Mouse (Mus musculus): ENCODE measurements around the gene Dscaml1.
"Not testable (repeated sequence)": the region's sequence is repeated elsewhere in the genome, so short reads cannot be mapped to it uniquely, and the experiment has no call there.

Gene Dscaml1

DNA sequence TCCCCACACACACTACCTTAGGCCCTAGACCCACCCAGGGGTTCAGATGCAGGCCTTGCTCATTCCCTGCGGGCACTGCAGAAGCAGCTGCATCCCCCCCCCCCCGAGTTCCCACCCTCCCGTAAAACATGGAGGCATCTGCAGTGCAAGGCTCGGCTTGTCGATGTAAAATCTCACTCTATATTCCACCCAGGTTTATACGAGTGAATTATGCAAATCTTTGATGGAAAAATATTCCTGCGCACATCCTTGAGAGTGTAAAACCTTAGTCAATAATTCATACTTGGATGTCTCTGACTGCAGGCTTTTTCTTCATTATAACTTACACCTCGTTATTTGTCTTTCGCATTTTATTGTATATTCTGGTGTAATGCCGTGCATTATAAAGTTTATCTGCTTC, 272.7 kb downstream of the Dscaml1 start:
- DNase-seq: no peak

DNA sequence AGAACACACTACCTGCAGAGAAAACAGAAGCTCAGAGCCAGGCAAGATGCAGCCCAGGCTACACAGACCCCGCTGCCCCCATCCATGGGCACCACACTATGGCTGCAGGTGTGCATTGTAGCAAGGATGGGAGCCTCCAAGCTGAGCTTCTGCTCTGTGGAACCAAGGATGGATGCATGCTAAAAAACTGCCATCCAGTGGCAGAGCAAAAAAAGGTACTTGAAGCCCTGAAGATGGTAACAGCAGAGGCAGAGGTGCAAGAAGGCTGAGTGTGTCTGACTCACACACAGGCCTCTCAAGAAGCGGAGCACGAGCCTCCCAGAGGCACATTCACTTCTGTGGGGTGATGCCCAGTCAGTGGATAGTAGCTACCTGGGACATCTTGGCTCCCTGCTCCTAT, 276.8 kb downstream of the Dscaml1 start:
- DNase-seq: no peak

DNA sequence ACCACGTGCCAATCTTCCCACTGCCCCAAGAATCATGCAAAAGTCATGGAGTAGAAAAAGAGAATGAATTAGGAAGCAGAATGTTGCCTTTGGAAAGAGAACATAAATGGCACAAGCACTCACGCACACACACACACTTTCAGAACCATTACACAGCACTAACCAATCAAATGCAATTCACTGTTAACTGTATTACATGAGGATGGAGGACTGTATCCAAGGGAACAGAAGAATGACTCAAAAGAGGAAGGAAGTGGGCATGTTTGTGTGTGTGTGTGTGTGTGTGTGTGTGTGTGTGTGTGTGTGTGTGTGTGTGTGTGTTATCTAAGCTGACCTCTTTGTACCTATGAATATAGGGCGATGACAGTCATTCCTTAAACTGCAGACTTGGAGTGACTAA, 278.0 kb downstream of the Dscaml1 start:
- no peak for DNase-seq

DNA sequence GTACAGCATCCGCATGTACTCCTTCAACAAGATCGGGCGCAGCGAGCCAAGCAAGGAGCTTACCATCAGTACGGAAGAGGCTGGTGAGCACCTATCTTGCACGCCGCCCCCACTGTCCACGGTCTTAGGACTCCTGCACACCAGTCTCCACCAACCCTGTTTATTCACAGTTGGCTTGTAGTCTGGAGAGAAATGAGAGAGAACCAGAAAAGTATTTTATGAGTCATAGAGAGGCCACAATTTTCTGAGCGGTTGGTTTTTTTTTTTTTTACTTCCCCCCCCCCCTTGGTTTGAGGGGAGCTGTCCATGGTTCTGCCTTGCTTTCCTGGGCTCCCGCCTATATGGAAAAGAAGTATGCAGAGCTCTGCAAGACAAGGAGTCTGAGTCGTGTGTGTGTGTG, 283.9 kb downstream of the Dscaml1 start:
- no peak for DNase-seq

DNA sequence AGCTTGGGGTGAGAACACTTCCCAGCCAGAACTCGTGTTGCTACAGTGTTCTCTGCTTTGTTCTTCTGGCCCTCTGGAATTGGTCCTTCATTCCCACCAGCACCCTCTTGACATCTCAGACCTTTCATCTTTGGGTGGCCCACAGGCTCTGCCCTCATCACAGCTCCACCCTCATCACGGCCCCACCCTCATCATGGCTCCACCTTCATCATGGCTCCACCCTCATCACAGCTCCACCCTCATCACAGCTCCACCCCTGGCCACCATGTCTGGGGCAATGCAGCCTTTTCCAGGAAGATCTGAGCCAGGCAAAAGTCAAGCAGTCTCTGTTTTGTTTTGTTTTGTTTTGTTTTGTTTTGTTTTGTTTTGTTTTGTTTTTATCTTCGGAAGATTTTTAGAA, 289.0 kb downstream of the Dscaml1 start:
- DNase-seq: no peak

DNA sequence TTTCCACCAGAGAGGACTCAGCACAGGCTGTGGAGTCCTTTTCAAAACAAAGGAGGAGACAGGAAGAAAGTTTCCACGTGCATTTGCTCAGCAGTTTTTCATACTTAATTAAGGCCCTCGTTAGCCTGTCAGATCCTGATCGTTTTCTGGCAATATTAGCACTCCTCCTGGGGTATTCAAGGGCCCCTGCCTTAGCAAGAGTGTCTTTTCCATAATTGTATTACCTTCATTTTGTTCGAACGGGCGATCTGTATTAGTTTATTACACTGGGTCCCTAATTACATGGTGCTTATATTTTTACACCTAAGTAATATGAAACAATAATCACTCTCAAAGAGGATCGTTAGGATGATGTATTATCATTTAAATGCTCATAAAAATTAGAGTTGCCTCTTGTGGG, 293.6 kb downstream of the Dscaml1 start:
- DNase-seq: no peak

DNA sequence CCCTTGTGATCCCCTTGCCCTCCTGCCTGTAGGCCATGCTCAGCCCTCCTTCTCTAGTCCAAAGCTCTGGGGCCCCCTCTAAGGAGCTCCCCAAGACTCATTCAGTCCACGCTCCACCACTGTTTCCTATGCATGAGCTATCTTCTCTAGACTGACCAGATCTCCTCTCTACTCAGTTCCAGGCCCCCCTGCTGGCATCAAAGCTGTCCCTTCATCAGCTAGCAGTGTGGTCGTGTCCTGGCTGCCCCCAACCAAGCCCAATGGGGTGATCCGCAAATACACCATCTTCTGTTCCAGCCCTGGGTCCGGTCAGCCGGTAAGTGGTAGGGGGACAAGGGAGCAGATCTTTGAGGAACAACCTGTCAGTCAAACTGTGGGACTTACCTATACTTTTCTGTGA, 305.4 kb downstream of the Dscaml1 start:
- DNase-seq: peak; percentile 49 to 55

DNA sequence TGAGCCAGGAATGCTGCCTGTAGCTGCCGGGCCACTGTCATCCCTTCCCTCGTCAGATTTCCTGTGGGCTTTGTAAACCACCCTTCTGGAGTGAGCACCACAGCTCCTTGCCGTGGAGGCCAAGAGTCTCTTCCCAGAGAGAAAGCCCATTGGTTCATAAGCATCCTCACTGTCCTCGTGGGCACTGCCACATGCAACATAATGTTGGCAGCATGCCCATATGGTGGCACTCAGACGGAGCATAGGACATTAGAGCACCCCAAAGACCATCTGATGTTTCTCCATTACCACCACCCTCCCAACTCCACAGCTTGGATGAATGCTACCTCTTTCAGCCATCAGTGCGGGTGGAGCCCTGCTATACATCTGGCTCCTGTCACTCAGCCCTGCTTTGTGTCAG, 306.8 kb downstream of the Dscaml1 start:
- peak; percentile 25 to 28 for DNase-seq

DNA sequence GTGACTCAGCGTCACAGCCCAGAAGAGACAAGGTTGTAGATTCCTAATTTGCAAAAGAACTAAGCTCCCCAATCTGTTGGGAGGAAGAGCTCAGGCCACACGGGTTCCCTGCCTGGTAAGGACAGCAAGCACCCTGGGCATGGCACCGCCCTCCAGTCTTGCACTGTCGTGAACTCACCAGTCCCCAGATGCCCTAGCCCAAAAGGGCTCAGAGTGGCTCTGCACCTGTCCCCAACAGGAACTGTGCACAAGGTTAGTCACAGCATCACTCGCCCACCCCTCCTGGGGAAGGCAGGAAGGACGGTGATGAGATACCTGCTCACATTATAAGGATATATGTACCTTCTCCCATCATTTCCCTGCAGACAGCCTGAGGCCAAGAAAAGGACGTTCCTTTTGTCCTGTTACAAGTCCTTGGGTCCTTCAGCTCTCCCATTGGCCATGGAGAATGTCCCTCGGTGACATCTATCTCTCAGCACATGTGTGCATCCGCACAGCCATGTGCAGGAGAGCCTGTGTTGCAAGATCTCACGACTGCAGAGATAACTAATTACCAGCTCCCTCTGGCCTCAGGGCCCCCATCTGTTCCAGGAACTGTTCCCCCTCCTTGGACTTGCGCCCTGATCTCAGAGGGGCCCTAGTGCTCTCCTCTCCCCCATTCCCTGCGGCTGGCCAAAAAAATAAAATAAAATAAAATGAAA, 312.7 kb downstream of the Dscaml1 start:
- peak in 1 of 2 experiments; percentile 31 for DNase-seq

DNA sequence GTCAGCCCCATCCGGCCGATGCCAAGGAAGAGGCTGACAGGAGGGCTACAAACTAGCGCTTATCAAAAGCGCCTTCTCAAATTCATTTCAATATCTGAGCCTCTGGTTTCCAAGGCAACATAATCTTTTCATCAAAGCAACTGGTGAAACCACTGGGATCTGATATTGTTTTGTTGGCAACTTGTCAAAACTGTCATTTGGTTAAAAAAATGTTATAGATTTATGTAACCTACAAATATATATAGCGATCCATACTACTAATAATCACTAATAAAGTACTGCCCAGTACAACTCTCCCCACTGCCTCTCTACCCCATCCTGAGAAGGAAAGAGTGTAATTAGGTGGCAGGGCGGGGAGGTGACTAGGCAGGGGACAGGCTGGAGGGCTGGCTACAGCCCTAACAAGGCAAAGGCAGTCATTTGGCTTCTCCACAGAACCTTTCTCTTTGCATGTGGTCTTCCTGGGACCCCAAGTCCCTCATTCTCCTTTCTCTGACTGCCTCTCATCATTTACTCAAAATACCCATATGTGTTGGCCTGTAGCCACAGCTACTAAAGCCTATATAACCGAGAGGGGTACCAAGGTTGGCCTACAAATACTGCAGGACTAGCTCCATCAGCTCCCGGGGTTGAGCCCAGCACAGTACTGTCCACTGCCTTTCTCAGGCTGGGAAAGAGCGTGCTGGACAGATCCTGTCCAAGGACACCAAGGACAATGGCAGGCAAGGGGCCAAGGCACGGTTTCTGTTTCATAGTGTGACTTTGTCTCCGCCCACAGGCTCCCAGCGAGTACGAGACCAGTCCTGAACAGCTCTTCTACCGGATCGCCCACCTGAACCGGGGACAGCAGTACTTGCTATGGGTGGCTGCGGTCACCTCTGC, 313.5 kb downstream of the Dscaml1 start:
- DNase-seq: peak; percentile 53 to 57

DNA sequence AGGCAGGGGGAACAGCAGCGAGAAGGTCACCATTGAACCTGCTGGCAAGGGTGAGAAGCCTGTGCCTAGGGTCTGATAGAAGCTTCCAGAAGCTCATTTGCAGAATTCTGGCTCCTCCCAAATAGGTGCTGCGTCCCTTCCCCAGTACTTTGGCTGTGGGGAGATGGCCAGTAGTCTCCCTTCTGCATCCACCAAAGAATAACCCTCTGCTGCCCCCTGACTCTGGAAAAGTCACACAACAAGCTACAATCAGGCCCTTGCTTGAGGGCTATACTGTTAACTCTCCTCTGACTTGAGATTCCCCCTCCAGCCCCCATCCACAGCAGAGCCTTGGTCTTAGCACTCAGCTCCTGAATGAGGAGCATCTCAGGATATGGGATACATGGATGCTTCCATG, 314.2 kb downstream of the Dscaml1 start:
- peak; percentile 55 to 64 for DNase-seq

DNA sequence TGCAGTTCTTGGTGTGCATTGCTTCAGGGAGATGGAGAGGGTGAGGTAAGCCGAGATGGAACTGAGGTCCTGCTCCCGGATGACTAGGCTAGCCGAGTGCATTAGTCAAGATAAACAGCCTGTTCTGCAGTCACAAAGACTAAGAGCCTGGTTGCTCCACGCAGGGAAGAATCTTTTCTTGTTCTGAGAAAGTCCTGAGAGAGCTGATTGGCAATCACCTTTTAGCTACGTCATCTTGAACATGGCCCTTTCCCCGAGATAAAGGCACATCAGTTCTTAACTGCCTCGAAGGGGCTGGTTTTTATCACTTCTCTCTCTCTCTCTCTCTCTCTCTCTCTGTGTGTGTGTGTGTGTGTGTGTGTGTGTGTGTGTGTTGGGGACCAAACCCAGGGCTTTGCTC, 319.0 kb downstream of the Dscaml1 start:
- no peak for DNase-seq

DNA sequence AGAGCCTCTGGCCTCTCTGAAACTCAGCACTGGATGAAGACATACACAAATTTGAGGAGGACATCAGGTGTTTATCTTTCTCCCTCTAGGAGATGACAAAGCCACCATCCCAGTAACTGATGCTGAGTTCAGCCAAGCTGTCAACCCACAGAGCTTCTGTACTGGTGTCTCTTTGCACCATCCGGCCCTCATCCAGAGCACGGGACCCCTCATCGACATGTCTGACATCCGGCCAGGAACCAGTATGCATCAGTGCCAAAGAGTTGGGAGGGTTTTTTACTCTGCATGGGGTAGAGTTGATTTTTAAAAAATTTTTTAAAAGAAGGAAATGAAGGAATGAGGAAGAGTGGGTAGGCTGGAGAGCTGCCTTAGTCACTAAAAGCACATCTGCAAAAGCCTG, 323.5 kb downstream of the Dscaml1 start:
- no peak for DNase-seq

DNA sequence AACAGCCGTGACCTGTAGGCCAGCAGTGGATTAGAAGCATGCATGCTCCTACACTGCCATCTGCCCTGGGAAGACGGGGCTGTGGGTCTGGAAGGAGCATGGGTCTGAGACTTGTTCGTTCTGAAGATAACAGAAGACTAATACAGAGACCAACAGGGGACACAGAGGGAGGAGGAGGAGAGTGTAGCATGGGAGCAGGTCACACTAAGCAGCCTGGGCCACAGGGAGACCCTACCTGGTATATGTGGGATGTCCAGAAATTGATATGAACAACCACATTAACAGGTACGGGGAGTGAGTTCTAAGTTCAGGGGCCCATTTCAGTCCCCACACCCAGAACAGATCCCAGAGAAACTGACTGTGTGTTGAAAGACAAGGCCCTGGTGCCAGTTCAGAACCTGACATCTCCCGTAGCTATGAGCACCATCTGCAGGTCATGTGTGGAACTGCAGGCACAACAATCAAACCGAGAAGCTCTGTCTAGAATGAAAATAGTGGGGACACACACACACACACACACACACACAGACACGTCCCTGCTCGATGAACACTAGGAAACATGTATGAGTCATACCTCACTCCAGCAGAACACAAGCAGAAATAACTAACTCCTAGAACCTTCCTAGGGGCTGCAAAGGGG, 328.1 kb downstream of the Dscaml1 start:
- peak; percentile 82 to 89 for DNase-seq

DNA sequence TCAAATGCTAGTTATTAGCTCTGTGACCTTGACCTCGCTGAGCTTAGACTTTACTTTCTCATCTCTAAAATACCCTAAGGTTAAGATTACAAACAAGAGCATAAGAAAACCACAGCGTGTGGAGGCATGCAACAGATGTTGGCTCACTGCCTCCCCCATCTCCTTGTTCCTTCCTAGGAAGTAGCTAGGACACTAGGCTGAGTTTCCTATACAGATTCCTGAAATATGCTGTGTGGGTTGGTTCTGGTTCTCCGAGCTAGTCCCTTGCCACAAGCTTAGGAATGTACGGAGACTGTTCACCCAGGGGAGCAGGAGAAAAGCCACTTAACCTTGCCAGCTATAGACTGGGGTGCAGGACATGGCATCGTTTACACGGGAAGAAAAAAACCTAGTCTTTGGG, 339.8 kb downstream of the Dscaml1 start:
- DNase-seq: no peak

DNA sequence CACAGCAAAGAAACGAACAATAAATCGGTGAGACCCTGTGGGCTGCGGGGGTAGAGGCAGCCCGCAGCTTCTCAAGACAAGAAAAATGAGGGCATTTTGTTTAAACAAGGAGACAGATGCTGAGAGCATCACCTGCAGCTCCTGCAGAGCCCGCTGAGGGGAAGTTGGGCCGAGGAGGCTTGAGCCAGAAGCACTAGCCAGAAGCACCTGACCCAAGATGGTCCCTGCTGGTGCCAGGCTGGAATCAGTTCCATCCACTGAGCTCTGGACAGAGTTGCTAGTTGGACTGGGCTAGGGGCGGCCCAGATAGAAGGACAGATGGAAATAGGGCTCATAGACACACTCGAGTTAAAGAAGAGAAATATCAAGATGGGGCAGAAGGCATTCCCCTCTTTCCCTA, 340.7 kb downstream of the Dscaml1 start:
- peak in 1 of 2 experiments; percentile 38 for DNase-seq

DNA sequence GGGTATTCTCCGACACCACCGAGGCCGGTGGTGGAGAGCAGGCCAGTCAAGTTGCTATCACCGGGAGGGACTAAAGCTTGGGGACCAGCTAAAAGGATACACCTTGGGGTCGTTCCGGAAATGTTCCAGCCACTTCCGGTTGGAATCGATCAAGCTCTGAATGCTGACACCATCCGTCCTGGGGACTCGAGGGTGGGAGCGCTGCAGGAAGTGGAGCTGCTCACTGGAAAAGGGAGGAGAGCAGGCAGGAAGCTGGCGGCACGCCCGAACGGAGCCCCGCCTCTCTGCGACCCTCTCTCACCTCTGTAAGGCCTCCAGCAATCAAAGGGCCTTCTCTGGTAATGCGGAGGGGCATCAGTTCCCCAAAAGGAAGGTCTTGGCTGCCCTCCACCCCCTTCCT, 342.0 kb downstream of the Dscaml1 start:
- no peak for DNase-seq

DNA sequence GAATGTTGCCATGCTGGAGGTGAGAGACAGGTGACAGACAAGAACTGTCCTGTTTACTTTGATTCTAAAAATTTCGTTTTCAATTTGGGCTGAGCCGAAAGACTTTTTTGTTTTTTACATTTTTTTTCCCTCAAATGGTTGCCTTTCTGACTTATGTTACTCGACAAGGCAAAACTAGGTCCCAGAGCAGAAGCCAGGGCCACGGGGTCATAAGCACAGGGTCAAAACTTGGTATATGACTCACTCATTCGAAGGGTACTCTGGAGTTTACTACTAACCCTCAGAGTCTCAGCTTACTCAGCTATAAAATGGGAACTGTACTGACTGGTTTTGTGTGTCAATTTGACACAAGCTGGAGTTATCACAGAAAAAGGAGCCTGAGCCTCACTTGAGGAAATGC, 343.2 kb downstream of the Dscaml1 start:
- DNase-seq: no peak

DNA sequence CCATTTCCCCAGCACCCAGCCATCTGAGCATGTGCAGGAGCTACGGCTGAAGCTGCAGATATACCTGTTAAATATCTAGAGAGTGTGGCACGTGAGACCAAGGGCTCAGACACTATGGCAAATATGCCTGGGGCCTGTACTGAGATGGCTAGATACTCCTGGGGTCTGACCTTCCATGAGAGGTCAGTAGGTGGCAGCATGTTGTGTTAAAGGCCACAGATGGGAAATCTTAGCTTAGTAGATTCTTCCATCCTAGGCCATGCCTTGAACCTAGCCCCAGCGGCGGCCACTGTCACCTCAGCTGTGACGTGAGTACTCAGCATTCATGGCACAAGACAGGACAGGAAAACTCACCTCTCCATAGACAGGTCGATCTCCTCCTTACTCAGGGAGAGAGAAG, 347.7 kb downstream of the Dscaml1 start:
- DNase-seq: no peak

DNA sequence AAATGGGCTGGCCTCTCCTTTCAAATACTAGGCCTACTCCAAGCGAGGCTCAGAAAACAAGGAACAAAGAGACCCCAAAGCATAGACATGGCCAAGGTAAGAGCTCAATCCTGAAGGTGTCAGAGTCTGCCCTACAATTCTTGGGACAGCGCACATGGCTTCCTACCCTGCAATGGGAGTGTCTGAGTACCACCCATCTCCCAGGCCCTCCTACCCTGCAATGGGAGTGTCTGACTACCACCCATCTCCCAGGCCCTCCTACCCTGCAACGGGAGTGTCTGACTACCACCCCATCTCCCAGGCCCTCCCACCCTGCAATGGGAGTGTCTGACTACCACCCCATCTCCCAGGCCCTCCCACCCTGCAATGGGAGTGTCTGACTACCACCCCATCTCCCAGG, 349.7 kb downstream of the Dscaml1 start:
- not testable (repeated sequence) for DNase-seq

DNA sequence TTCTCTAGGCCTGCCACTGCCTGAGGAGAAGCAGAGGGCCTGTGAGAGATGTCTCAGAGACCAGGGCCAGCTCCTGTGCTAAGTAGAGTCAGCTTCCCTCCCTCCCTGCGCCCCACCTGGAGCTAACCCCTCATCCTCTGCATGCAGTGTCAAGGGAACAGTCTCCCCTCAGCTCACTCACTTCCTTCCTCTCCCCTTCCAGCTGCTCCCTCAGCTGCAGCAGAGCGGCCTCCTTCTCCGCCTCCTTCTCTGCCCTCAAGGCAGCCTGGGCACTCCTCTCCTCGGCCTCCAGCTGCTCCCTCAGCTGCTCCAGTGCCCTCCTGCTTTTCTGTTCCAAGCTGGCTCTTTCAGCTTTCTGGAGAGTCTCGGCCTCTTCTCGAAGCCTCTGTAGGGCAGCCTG, 352.8 kb downstream of the Dscaml1 start:
- DNase-seq: no peak

DNA sequence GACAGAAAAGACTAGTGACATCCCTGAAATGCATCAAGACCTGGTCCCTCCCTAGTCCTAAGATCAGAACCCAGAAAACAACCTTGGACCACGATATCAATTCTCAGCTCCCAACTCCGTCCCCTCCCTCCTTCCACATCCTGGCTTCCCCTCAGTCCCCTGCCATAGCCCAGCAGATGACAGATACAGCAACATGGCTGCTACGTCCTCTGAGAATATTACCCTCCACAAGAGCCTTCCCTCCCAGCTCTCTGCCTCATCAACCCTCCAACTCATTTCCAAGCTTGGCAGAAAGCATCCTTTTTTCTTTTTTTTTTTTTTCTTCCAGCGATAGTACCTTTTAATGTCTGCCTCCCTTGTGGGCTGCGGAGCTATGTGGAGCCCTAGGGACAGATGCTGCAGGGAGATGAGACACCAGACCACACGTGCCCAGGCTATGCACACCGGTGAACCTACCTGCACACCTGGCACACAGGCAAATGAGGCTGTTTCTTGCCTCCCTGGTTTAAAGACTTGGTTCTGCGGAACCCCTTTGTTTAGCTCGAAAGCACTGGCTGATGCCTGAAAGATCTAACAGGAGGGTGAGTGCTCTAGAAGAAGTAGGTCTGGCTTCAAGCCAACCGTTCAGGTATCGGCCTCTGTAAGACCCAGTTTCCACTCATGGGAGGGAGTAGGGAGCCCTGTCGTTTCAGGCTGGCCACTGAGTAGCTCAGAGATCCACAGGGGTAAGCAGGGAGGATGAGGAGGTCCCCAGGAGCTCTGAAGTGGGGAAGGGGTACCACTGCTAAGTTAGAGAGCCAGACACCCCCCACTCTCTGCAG, 357.0 kb downstream of the Dscaml1 start:
- DNase-seq: no peak

DNA sequence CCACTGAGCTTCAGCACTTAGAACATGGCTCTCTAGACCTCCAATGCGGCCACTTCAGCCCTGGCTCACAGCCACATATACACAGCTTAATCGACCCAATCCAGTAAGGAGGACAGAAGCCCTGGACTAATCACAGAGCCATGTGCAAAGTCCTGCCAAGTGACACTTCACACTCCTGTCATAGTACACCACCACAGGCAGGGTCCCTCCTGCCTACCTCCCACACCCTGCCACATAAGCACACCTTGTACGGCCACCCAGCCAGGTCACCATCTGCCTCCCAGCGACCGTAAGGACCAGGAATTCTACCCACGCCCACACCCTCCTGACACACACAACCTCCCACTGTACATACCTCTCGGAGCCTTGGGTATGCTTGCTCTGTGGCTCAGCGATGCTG, 360.6 kb downstream of the Dscaml1 start:
- DNase-seq: peak; percentile 33 to 40
